ENCODE assay signal across 32 mouse cellular contexts in genomic region chr9:110810051-110810450, GRCm38 (mm10). TPM values are rescaled to one million over a fixed set of nuclear protein-coding genes. Genes with fewer than 3 reads are reported as not detected.
"Had no signal": no experiment of that assay in that cellular context is flagged by ENCODE, and none has a peak within 500 bp of the region (broad histone marks: within the 10 kb centered on the region; RNA-seq: fewer than 3 reads in every experiment).

No protein-coding gene starts in this region.

- H3K27me3 ChIP-seq: kidney, embryonic 15.5 days; liver, embryonic 13.5 days; stomach, embryonic 15.5 days had no signal

- H3K27ac ChIP-seq: kidney, embryonic 15.5 days; left cerebral cortex, adult 2 months; liver, embryonic 13.5 days; stomach, embryonic 15.5 days had no signal

- H3K36me3 ChIP-seq: kidney, embryonic 15.5 days; liver, embryonic 13.5 days; stomach, embryonic 15.5 days had no signal

- H3K4me1 ChIP-seq: kidney, embryonic 15.5 days; liver, embryonic 13.5 days; stomach, embryonic 15.5 days had no signal

- H3K4me3 ChIP-seq: kidney, embryonic 15.5 days; left cerebral cortex, adult 2 months; liver, embryonic 13.5 days; stomach, embryonic 15.5 days had no signal

- DNase-seq: kidney, adult 11 months; kidney, adult 8-10 months; kidney, postnatal 10 days; kidney, postnatal 36 days; layer of hippocampus, postnatal 36 days; liver, embryonic 13.5 days; lung, adult 2 months; lung, postnatal 14 days; lung, postnatal 4 days; midbrain, embryonic 14.5 days; right cerebral cortex, postnatal 4 days; thymus, adult 18-20 months; thymus, postnatal 36 days had no signal

- H3K4me2 ChIP-seq: kidney, embryonic 15.5 days; liver, embryonic 13.5 days; midbrain, embryonic 11.5 days; stomach, embryonic 15.5 days had no signal

- H3K9ac ChIP-seq: kidney, embryonic 15.5 days; liver, embryonic 13.5 days; stomach, embryonic 15.5 days had no signal

- H3K9me3 ChIP-seq: kidney, embryonic 15.5 days; liver, embryonic 13.5 days; stomach, embryonic 15.5 days had no signal

RNA-seq across cellular contexts. Expression of gene Prss44, which starts 3.7 kb away (rescaled TPM):
- total RNA-seq: layer of hippocampus, adult 8-10 months; layer of hippocampus, postnatal 10 days; layer of hippocampus, postnatal 36 days; left cerebral cortex, adult 2 months; left cerebral cortex, postnatal 10 days; left cerebral cortex, postnatal 36 days; liver, adult 2 months; megakaryocyte progenitor cell, adult 5-6 weeks; megakaryocyte-erythroid progenitor cell, adult 5-6 weeks; midbrain, postnatal 0 days had no signal
- polyA plus RNA-seq: kidney, embryonic 15.5 days; limb, embryonic 11.5 days; limb, embryonic 14.5 days; liver, adult 2 months; liver, embryonic 13.5 days; liver, embryonic 16.5 days; lung, adult 2 months; lung, embryonic 16.5 days; midbrain, embryonic 11.5 days; midbrain, embryonic 14.5 days; midbrain, postnatal 0 days; neural tube, embryonic 11.5 days; neural tube, embryonic 14.5 days; stomach, embryonic 15.5 days; urinary bladder, adult 2 months had no signal

RNA-seq across cellular contexts. Expression of gene Prss42, which starts 12.1 kb away (rescaled TPM):
- total RNA-seq: layer of hippocampus, adult 8-10 months; layer of hippocampus, postnatal 10 days; layer of hippocampus, postnatal 36 days; left cerebral cortex, adult 2 months; left cerebral cortex, postnatal 10 days; left cerebral cortex, postnatal 36 days; liver, adult 2 months; megakaryocyte progenitor cell, adult 5-6 weeks; megakaryocyte-erythroid progenitor cell, adult 5-6 weeks; midbrain, postnatal 0 days had no signal
- polyA plus RNA-seq: kidney, embryonic 15.5 days; limb, embryonic 11.5 days; limb, embryonic 14.5 days; liver, adult 2 months; liver, embryonic 13.5 days; liver, embryonic 16.5 days; lung, adult 2 months; lung, embryonic 16.5 days; midbrain, embryonic 11.5 days; midbrain, embryonic 14.5 days; midbrain, postnatal 0 days; neural tube, embryonic 11.5 days; neural tube, embryonic 14.5 days; stomach, embryonic 15.5 days; urinary bladder, adult 2 months had no signal

RNA-seq across cellular contexts. Expression of gene Prss43, which starts 16.4 kb away (rescaled TPM):
- total RNA-seq: layer of hippocampus, postnatal 36 days; liver, adult 2 months; megakaryocyte progenitor cell, adult 5-6 weeks; megakaryocyte-erythroid progenitor cell, adult 5-6 weeks; midbrain, postnatal 0 days had no signal
- polyA plus RNA-seq: kidney, embryonic 15.5 days; limb, embryonic 11.5 days; limb, embryonic 14.5 days; liver, adult 2 months; liver, embryonic 13.5 days; liver, embryonic 16.5 days; lung, adult 2 months; lung, embryonic 16.5 days; midbrain, embryonic 11.5 days; midbrain, embryonic 14.5 days; neural tube, embryonic 11.5 days; neural tube, embryonic 14.5 days; stomach, embryonic 15.5 days; urinary bladder, adult 2 months had no signal

RNA-seq across cellular contexts. Expression of gene Prss45, which starts 24.3 kb away (rescaled TPM):
- total RNA-seq: liver, adult 2 months; megakaryocyte progenitor cell, adult 5-6 weeks; megakaryocyte-erythroid progenitor cell, adult 5-6 weeks had no signal
- polyA plus RNA-seq: kidney, embryonic 15.5 days; limb, embryonic 11.5 days; limb, embryonic 14.5 days; liver, adult 2 months; liver, embryonic 13.5 days; liver, embryonic 16.5 days; lung, adult 2 months; lung, embryonic 16.5 days; midbrain, embryonic 11.5 days; midbrain, embryonic 14.5 days; neural tube, embryonic 11.5 days; neural tube, embryonic 14.5 days; stomach, embryonic 15.5 days; urinary bladder, adult 2 months had no signal

RNA-seq across cellular contexts. Expression of gene Prss46, which starts 34.3 kb away (rescaled TPM):
- total RNA-seq: layer of hippocampus, adult 8-10 months; layer of hippocampus, postnatal 36 days; left cerebral cortex, adult 2 months; left cerebral cortex, postnatal 10 days; left cerebral cortex, postnatal 36 days; liver, adult 2 months; megakaryocyte progenitor cell, adult 5-6 weeks; megakaryocyte-erythroid progenitor cell, adult 5-6 weeks; midbrain, postnatal 0 days had no signal
- polyA plus RNA-seq: kidney, embryonic 15.5 days; limb, embryonic 11.5 days; limb, embryonic 14.5 days; liver, adult 2 months; liver, embryonic 13.5 days; liver, embryonic 16.5 days; lung, adult 2 months; lung, embryonic 16.5 days; midbrain, embryonic 14.5 days; neural tube, embryonic 11.5 days; neural tube, embryonic 14.5 days; stomach, embryonic 15.5 days; urinary bladder, adult 2 months had no signal
